Mouse (Mus musculus): Measurements from ENCODE around the gene Soga1. TPM values are rescaled to one million over a fixed set of nuclear protein-coding genes. Genes with fewer than 3 reads are reported as not detected.
A peak's percentile ranks its signal among the peaks of the same experiment; 100 is the strongest.

The Soga1 gene
- polyA plus RNA-seq, 1 experiment from 2014 or later, result 6.0 TPM

GRCm38 (mm10) chr2:157052448-157052847 lies 26.6 kb downstream of the Soga1 start:
- H3K36me3 ChIP-seq (ENCODE audit: control insufficient read depth, insufficient read depth, low read length), result peaks cover 17% of the 10 kb centered on the region
- H3K27me3 ChIP-seq (ENCODE audit: control insufficient read depth, insufficient read depth, low read length), result no peaks in the 10 kb centered on the region
- no peak overlapping the region for H3K4me2 ChIP-seq
- ATAC-seq (ENCODE audit: low FRiP score), result no peak
- DNase-seq (ENCODE audit: low spot score, missing footprints), result no peak
- no peaks in the 10 kb centered on the region for H3K9me3 ChIP-seq (ENCODE audit: control insufficient read depth, low read length)
- no peak overlapping the region for H3K9ac ChIP-seq (ENCODE audit: low read length)
- peaks cover 12% of the 10 kb centered on the region for H3K4me1 ChIP-seq (ENCODE audit: control insufficient read depth, insufficient read depth, low read length)
- H3K27ac ChIP-seq (ENCODE audit: low read depth, low read length), result no peak overlapping the region
- no peak overlapping the region for H3K4me3 ChIP-seq (ENCODE audit: low read depth, low read length)
- WGBS, result 84% methylated on average over 8 of the region's 8 CpGs

DNA sequence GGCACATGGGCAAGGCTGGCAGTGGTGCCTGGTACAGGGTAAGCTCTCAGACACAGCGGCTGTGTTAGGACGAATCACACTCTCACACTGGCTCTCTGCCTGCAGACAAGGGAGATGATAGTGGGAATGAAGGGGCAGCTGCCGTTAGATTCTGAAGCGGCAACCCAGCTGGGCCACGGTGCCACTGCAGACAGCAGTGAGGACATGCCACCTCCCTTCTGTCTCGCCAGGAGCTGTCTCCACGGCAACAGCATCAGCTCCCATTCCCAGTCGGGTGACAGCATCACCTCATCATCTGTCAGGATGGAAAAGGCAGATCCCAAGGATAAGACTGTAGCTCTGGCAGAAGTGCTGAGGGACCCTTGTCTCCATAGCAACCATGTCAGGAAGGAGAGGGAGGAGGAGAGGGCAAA lies 29.2 kb downstream of the Soga1 start:
- DNase-seq (ENCODE audit: low spot score, missing footprints), result no peak
- 63% methylated on average over 8 of the region's 8 CpGs for WGBS

GRCm38 (mm10) chr2:157048395-157049181 lies 30.5 kb downstream of the Soga1 start:
- no peak overlapping the region for H3K9ac ChIP-seq (ENCODE audit: low read length)
- no peak overlapping the region for H3K4me3 ChIP-seq (ENCODE audit: low read depth, low read length)
- ATAC-seq (ENCODE audit: low FRiP score) (no peak), DNase-seq (ENCODE audit: low spot score, missing footprints) (no peak)
- no peaks in the 10 kb centered on the region for H3K27me3 ChIP-seq (ENCODE audit: control insufficient read depth, insufficient read depth, low read length)
- no peaks in the 10 kb centered on the region for H3K9me3 ChIP-seq (ENCODE audit: control insufficient read depth, low read length)
- WGBS, result 92% methylated on average over 13 of the region's 13 CpGs
- H3K4me2 ChIP-seq, result no peak overlapping the region
- peaks cover 39% of the 10 kb centered on the region for H3K36me3 ChIP-seq (ENCODE audit: control insufficient read depth, insufficient read depth, low read length)
- H3K27ac ChIP-seq (ENCODE audit: low read depth, low read length), result no peak overlapping the region
- H3K4me1 ChIP-seq (ENCODE audit: control insufficient read depth, insufficient read depth, low read length), result peaks cover 12% of the 10 kb centered on the region

More for the DNA sequence above, 29.2 kb downstream of the Soga1 start:
- no peak overlapping the region for H3K4me3 ChIP-seq (ENCODE audit: low read depth, low read length)
- peak overlapping the region; percentile 67 for H3K27ac ChIP-seq (ENCODE audit: low read depth, low read length)
- H3K9ac ChIP-seq (ENCODE audit: low read length), result peak overlapping the region; percentile 6; the same call in 1 of the 2 replicates
- H3K27me3 ChIP-seq (ENCODE audit: control insufficient read depth, insufficient read depth, low read length), result no peaks in the 10 kb centered on the region
- peaks cover 33% of the 10 kb centered on the region for H3K36me3 ChIP-seq (ENCODE audit: control insufficient read depth, insufficient read depth, low read length)
- H3K4me2 ChIP-seq, result no peak overlapping the region
- H3K9me3 ChIP-seq (ENCODE audit: control insufficient read depth, low read length), result no peaks in the 10 kb centered on the region
- ATAC-seq (ENCODE audit: low FRiP score), result peak; percentile 89; the same call in 1 of the 2 replicates
- peaks cover 12% of the 10 kb centered on the region for H3K4me1 ChIP-seq (ENCODE audit: control insufficient read depth, insufficient read depth, low read length)

- no peak for ATAC-seq (ENCODE audit: low FRiP score)
- 94% methylated on average over 5 of the region's 5 CpGs for WGBS
- H3K9ac ChIP-seq (ENCODE audit: low read length), result no peak overlapping the region
Observed at GRCm38 (mm10) chr2:157046956-157047355, 32.1 kb downstream of the Soga1 start.

GRCm38 (mm10) chr2:157045932-157046331 lies 33.1 kb downstream of the Soga1 start:
- DNase-seq (ENCODE audit: low spot score, missing footprints), result no peak
- no peak overlapping the region for H3K27ac ChIP-seq (ENCODE audit: low read depth, low read length)
- peaks cover 30% of the 10 kb centered on the region; the same call in 1 of the 2 replicates for H3K36me3 ChIP-seq (ENCODE audit: control insufficient read depth, insufficient read depth, low read length)
- no peak overlapping the region for H3K4me2 ChIP-seq
- no peaks in the 10 kb centered on the region for H3K27me3 ChIP-seq (ENCODE audit: control insufficient read depth, insufficient read depth, low read length)
- WGBS, result 93% methylated on average over 2 of the region's 2 CpGs
- H3K4me3 ChIP-seq (ENCODE audit: low read depth, low read length), result no peak overlapping the region
- ATAC-seq (ENCODE audit: low FRiP score), result no peak
- H3K4me1 ChIP-seq (ENCODE audit: control insufficient read depth, insufficient read depth, low read length), result peaks cover 11% of the 10 kb centered on the region
- H3K9me3 ChIP-seq (ENCODE audit: control insufficient read depth, low read length), result no peaks in the 10 kb centered on the region
- H3K9ac ChIP-seq (ENCODE audit: low read length), result no peak overlapping the region

More at GRCm38 (mm10) chr2:157046956-157047355, 32.1 kb downstream of the Soga1 start:
- no peak overlapping the region for H3K4me3 ChIP-seq (ENCODE audit: low read depth, low read length)
- no peaks in the 10 kb centered on the region for H3K9me3 ChIP-seq (ENCODE audit: control insufficient read depth, low read length)
- DNase-seq (ENCODE audit: low spot score, missing footprints), result no peak
- H3K27ac ChIP-seq (ENCODE audit: low read depth, low read length), result no peak overlapping the region
- H3K4me1 ChIP-seq (ENCODE audit: control insufficient read depth, insufficient read depth, low read length), result peaks cover 12% of the 10 kb centered on the region
- H3K36me3 ChIP-seq (ENCODE audit: control insufficient read depth, insufficient read depth, low read length), result peaks cover 28% of the 10 kb centered on the region; the same call in 1 of the 2 replicates
- H3K4me2 ChIP-seq, result no peak overlapping the region
- no peaks in the 10 kb centered on the region for H3K27me3 ChIP-seq (ENCODE audit: control insufficient read depth, insufficient read depth, low read length)

- peaks cover 43% of the 10 kb centered on the region for H3K36me3 ChIP-seq (ENCODE audit: control insufficient read depth, insufficient read depth, low read length)
- no peak overlapping the region for H3K4me3 ChIP-seq (ENCODE audit: low read depth, low read length)
- ATAC-seq (ENCODE audit: low FRiP score) (no peak), DNase-seq (ENCODE audit: low spot score, missing footprints) (no peak)
- H3K9me3 ChIP-seq (ENCODE audit: control insufficient read depth, low read length), result no peaks in the 10 kb centered on the region
- no peaks in the 10 kb centered on the region for H3K27me3 ChIP-seq (ENCODE audit: control insufficient read depth, insufficient read depth, low read length)
- H3K4me2 ChIP-seq, result no peak overlapping the region
- no peaks in the 10 kb centered on the region for H3K4me1 ChIP-seq (ENCODE audit: control insufficient read depth, insufficient read depth, low read length)
- H3K9ac ChIP-seq (ENCODE audit: low read length), result no peak overlapping the region
- H3K27ac ChIP-seq (ENCODE audit: low read depth, low read length), result no peak overlapping the region
Observed at GRCm38 (mm10) chr2:157043987-157044386, 35.1 kb downstream of the Soga1 start.

- Histone ChIP-seq H3K4me2 (no peak overlapping the region), H3K4me3 (ENCODE audit: low read depth, low read length) (no peak overlapping the region), H3K9me3 (ENCODE audit: control insufficient read depth, low read length) (no peaks in the 10 kb centered on the region), H3K27ac (ENCODE audit: low read depth, low read length) (no peak overlapping the region), H3K9ac (ENCODE audit: low read length) (no peak overlapping the region), H3K36me3 (ENCODE audit: control insufficient read depth, insufficient read depth, low read length) (peaks cover 43% of the 10 kb centered on the region), H3K4me1 (ENCODE audit: control insufficient read depth, insufficient read depth, low read length) (no peaks in the 10 kb centered on the region), H3K27me3 (ENCODE audit: control insufficient read depth, insufficient read depth, low read length) (no peaks in the 10 kb centered on the region)
- no peak for ATAC-seq (ENCODE audit: low FRiP score)
- WGBS, result 94% methylated on average over 8 of the region's 8 CpGs
- DNase-seq (ENCODE audit: low spot score, missing footprints), result no peak
Observed at GRCm38 (mm10) chr2:157043556-157043955, 35.5 kb downstream of the Soga1 start.

DNA sequence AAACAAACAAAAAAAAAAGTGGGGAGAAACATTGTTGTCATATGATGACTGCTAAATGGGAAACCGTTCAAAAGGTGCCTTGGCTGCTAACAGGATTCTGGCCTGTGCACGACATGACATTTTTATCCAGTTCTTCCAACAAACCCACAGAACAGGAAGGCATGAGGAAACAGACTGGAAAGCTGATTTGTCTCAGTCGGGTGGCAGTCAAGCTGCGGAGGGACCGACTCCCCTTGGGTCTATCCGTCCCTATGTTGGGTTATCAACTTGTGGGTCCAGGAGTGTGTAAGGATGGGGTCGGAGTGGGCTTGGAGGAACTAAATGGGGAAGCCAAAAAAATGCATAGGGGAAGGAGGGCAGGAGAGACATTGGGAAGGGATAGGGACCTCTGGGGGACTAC lies 37.6 kb downstream of the Soga1 start:
- no peaks in the 10 kb centered on the region for H3K4me1 ChIP-seq (ENCODE audit: control insufficient read depth, insufficient read depth, low read length)
- no peak overlapping the region for H3K9ac ChIP-seq (ENCODE audit: low read length)
- no peak overlapping the region for H3K4me2 ChIP-seq
- ATAC-seq (ENCODE audit: low FRiP score) (no peak), DNase-seq (ENCODE audit: low spot score, missing footprints) (no peak)
- no peak overlapping the region for H3K27ac ChIP-seq (ENCODE audit: low read depth, low read length)
- no peak overlapping the region for H3K4me3 ChIP-seq (ENCODE audit: low read depth, low read length)
- no peaks in the 10 kb centered on the region for H3K9me3 ChIP-seq (ENCODE audit: control insufficient read depth, low read length)
- peaks cover 42% of the 10 kb centered on the region for H3K36me3 ChIP-seq (ENCODE audit: control insufficient read depth, insufficient read depth, low read length)
- WGBS, result 90% methylated on average over 7 of the region's 7 CpGs
- no peaks in the 10 kb centered on the region for H3K27me3 ChIP-seq (ENCODE audit: control insufficient read depth, insufficient read depth, low read length)

GRCm38 (mm10) chr2:157040649-157041046 lies 38.4 kb downstream of the Soga1 start:
- H3K4me1 ChIP-seq (ENCODE audit: control insufficient read depth, insufficient read depth, low read length), result no peaks in the 10 kb centered on the region
- WGBS, result 84% methylated on average over 17 of the region's 17 CpGs
- H3K9me3 ChIP-seq (ENCODE audit: control insufficient read depth, low read length), result no peaks in the 10 kb centered on the region
- H3K36me3 ChIP-seq (ENCODE audit: control insufficient read depth, insufficient read depth, low read length), result peaks cover 34% of the 10 kb centered on the region
- no peak overlapping the region for H3K27ac ChIP-seq (ENCODE audit: low read depth, low read length)
- ATAC-seq (ENCODE audit: low FRiP score) (no peak), DNase-seq (ENCODE audit: low spot score, missing footprints) (no peak)
- no peaks in the 10 kb centered on the region for H3K27me3 ChIP-seq (ENCODE audit: control insufficient read depth, insufficient read depth, low read length)
- no peak overlapping the region for H3K9ac ChIP-seq (ENCODE audit: low read length)
- H3K4me3 ChIP-seq (ENCODE audit: low read depth, low read length), result no peak overlapping the region
- no peak overlapping the region for H3K4me2 ChIP-seq
